Mouse (Mus musculus) heart, adult 18-20 months (tissue): ENCODE results near the gene Nfix. TPM values are rescaled to one million over a fixed set of nuclear protein-coding genes. Genes with fewer than 3 reads are reported as not detected.

Experiments used
- total RNA-seq, 2 experiments: library from RNA; stranded (reverse); gene quantifications; 2 replicates each; pipeline ENCODE4 v1.2.3; 2021

Nfix gene
- total RNA-seq, 2 experiments from 2014 or later = 250 to 260 TPM

Other genes starting within 250 kb of the Nfix start
- 10 to 100 TPM; 11.2 to 13.4 TPM for gene Ier2, start 137.5 kb downstream of the Nfix start, total RNA-seq
- gene Trmt1, start 114.0 kb downstream of the Nfix start, total RNA-seq = 10 to 100 TPM; 34.2 to 45.1 TPM
- gene Nacc1, start 112.5 kb downstream of the Nfix start, total RNA-seq = 10 to 100 TPM; 31.4 to 32.7 TPM
- gene Lyl1, start 98.9 kb downstream of the Nfix start, total RNA-seq = 1 to 10 TPM; 3.1 to 4.4 TPM
- under 1 TPM; 0.40 to 0.69 TPM for gene G430095P16Rik, start 77.3 kb downstream of the Nfix start, total RNA-seq
- gene Dand5, start 22.5 kb upstream of the Nfix start, total RNA-seq = 10 to 100 TPM; 10.0 to 13.2 TPM
- 10 to 100 TPM; 31.5 to 35.7 TPM for gene Gadd45gip1, start 31.2 kb upstream of the Nfix start, total RNA-seq
- 10 to 100 TPM; 88.5 to 96.7 TPM for gene Rad23a, start 40.3 kb upstream of the Nfix start, total RNA-seq
- 100 to 1,000 TPM; 297 to 306 TPM for gene Calr, start 46.6 kb upstream of the Nfix start, total RNA-seq
- 10 to 100 TPM; 22.6 to 22.9 TPM for gene Farsa, start 56.6 kb upstream of the Nfix start, total RNA-seq
- gene Syce2, start 71.8 kb upstream of the Nfix start, total RNA-seq = 1 to 10 TPM; 4.4 to 4.9 TPM
- 10 to 100 TPM; 79.9 to 84.2 TPM for gene Gcdh, start 93.6 kb upstream of the Nfix start, total RNA-seq
- not detected for gene Klf1, start 101.6 kb upstream of the Nfix start, total RNA-seq
- gene Dnase2a, start 108.2 kb upstream of the Nfix start, total RNA-seq = 10 to 100 TPM in 1 of 2 experiments, 1 to 10 TPM in 1; 9.5 to 11.0 TPM
- gene Mast1, start 137.0 kb upstream of the Nfix start, total RNA-seq = under 1 TPM; 0.10 TPM
- gene Rtbdn, start 146.6 kb upstream of the Nfix start, total RNA-seq = not detected
- 1 to 10 TPM in 1 of 2 experiments, not detected in 1; 2.3 TPM for gene Gm49661, start 169.1 kb upstream of the Nfix start, total RNA-seq
- 100 to 1,000 TPM; 648 to 740 TPM for gene Prdx2, start 169.2 kb upstream of the Nfix start, total RNA-seq
- 10 to 100 TPM; 45.6 to 48.4 TPM for gene Rnaseh2a, start 169.4 kb upstream of the Nfix start, total RNA-seq
- gene Junb, start 178.4 kb upstream of the Nfix start, total RNA-seq = 10 to 100 TPM; 11.0 to 13.9 TPM
- gene Hook2, start 190.3 kb upstream of the Nfix start, total RNA-seq = 1 to 10 TPM; 2.7 TPM
- not detected for gene Best2, start 214.2 kb upstream of the Nfix start, total RNA-seq
- gene Asna1, start 224.9 kb upstream of the Nfix start, total RNA-seq = 10 to 100 TPM; 64.7 to 67.3 TPM
- gene Trir, start 226.5 kb upstream of the Nfix start, total RNA-seq = 10 to 100 TPM; 84.5 to 87.7 TPM
- gene Tnpo2, start 236.6 kb upstream of the Nfix start, total RNA-seq = 10 to 100 TPM; 24.1 to 31.2 TPM